Mouse (Mus musculus) myocyte (in vitro differentiated cells): ENCODE data around the gene Clrn1. TPM values are rescaled to one million over a fixed set of nuclear protein-coding genes. Genes with fewer than 3 reads are reported as not detected.

Experiments used
- H3K27me3 ChIP-seq: one replicate; pipeline ENCODE4 v1.6.1; 2011; ENCODE audit not compliant: control insufficient read depth, insufficient read depth, insufficient read length
- H3K36me3 ChIP-seq: one replicate; pipeline ENCODE4 v1.6.1; 2011; ENCODE audit not compliant: control insufficient read depth, insufficient read depth
- H3K4me2 ChIP-seq: one replicate; pipeline ENCODE4 v1.6.1; 2011; ENCODE audit warnings: low read depth, control low read depth
- H3K4me3 ChIP-seq: one replicate; pipeline ENCODE4 v1.5.1; 2011; ENCODE audit warnings: mild to moderate bottlenecking, control low read depth, moderate library complexity
- H3K79me2 ChIP-seq: one replicate; pipeline ENCODE4 v1.6.1; 2011; ENCODE audit not compliant: control insufficient read depth, insufficient read depth
- H3ac ChIP-seq: one replicate; pipeline ENCODE4 v1.6.1; 2011; ENCODE audit not compliant: control insufficient read depth, insufficient read length
- CEBPB ChIP-seq: IDR thresholded peaks from 2 replicates; pipeline ENCODE4 v1.6.1; 2011; ENCODE audit warnings: mild to moderate bottlenecking, moderate library complexity; ENCODE audit not compliant: poor library complexity, insufficient read depth, severe bottlenecking
- E2F4 ChIP-seq: IDR thresholded peaks from one replicate; pipeline ENCODE4 v1.6.1; 2011; ENCODE audit warnings: mild to moderate bottlenecking, control low read depth, moderate library complexity; ENCODE audit not compliant: insufficient read depth
- MAX ChIP-seq: IDR thresholded peaks from one replicate; pipeline ENCODE4 v1.6.1; 2011; ENCODE audit warnings: low read depth, mild to moderate bottlenecking, control low read depth
- MYOD1 ChIP-seq, 3 experiments: IDR thresholded peaks; one replicate each; pipeline ENCODE4 v1.6.1; 2011; ENCODE audit warnings: control low read depth in 2 of 3, low read depth in 2 of 3, mild to moderate bottlenecking in 2 of 3, moderate library complexity in 1 of 3; ENCODE audit not compliant: insufficient read length in 2 of 3, control insufficient read depth in 1 of 3
- POLR2AphosphoS2 ChIP-seq: IDR thresholded peaks from one replicate; pipeline ENCODE4 v1.6.1; 2011; ENCODE audit warnings: low read depth, control low read depth; ENCODE audit not compliant: insufficient read length
- REST ChIP-seq: IDR thresholded peaks from one replicate; pipeline ENCODE4 v1.6.1; 2011; ENCODE audit warnings: mild to moderate bottlenecking, control low read depth, moderate library complexity; ENCODE audit not compliant: insufficient read depth, insufficient read length
- TCF3 ChIP-seq: IDR thresholded peaks from one replicate; pipeline ENCODE4 v1.6.1; 2011; ENCODE audit warnings: low read depth, control low read depth; ENCODE audit not compliant: insufficient read length
- USF1 ChIP-seq: IDR thresholded peaks from one replicate; pipeline ENCODE4 v1.6.1; 2011; ENCODE audit warnings: low read depth, mild to moderate bottlenecking, control low read depth, moderate library complexity
- polyA plus RNA-seq: library from polyadenylated mRNA; unstranded; fragments of >200 nt; fragmentation: generic; extraction: Trizol; gene quantifications from one replicate; pipeline ENCODE4 v1.2.1, GENCODE M21; 2012; ENCODE audit warnings: missing spikeins

The Clrn1 gene
- polyA plus RNA-seq, 1 experiment, result not detected

GRCm38 (mm10) chr3:58798245-58798644 lies 86.9 kb downstream of the Clrn1 start:
- H3K79me2 ChIP-seq, result no peaks in the 10 kb centered on the region
- no peak overlapping the region for H3K4me2 ChIP-seq
- H3ac ChIP-seq, result no peak overlapping the region
- peaks cover 6% of the 10 kb centered on the region for H3K27me3 ChIP-seq
- no peaks in the 10 kb centered on the region for H3K36me3 ChIP-seq
- TF ChIP-seq POLR2AphosphoS2 (no peak), MAX (no peak), TCF3 (no peak), E2F4 (no peak), REST (no peak), USF1 (no peak), CEBPB (no peak), MYOD1 (IDR thresholded peaks at IDR 0.05; ENCODE audit: control insufficient read depth in 1 of 3, insufficient read length in 2 of 3, low read depth in 2 of 3) (no peak)
- no peak overlapping the region for H3K4me3 ChIP-seq

Other genes starting within 250 kb of the Clrn1 start
- 0.20 TPM for gene Erich6, start 248.1 kb downstream of the Clrn1 start, polyA plus RNA-seq
- 31.2 TPM for gene Siah2, start 192.9 kb downstream of the Clrn1 start, polyA plus RNA-seq
- not detected for gene Mindy4b-ps, start 63.0 kb downstream of the Clrn1 start, polyA plus RNA-seq
- 0.01 TPM for gene Med12l, start 120.5 kb upstream of the Clrn1 start, polyA plus RNA-seq
- not detected for gene Gpr171, start 216.5 kb upstream of the Clrn1 start, polyA plus RNA-seq